Mouse (Mus musculus) neutrophil, adult 83 days (primary cell): Measurements from ENCODE around the gene Ccl22. TPM values are rescaled to one million over a fixed set of nuclear protein-coding genes. Genes with fewer than 3 reads are reported as not detected.

Experiments used
- total RNA-seq, 2 experiments: library from RNA; stranded (reverse); gene quantifications; one replicate each; pipeline ENCODE4 v1.2.4; 2023

The Ccl22 gene
- total RNA-seq: under 1 TPM in 1 of 2 experiments, not detected in 1; 0.18 TPM

DNA sequence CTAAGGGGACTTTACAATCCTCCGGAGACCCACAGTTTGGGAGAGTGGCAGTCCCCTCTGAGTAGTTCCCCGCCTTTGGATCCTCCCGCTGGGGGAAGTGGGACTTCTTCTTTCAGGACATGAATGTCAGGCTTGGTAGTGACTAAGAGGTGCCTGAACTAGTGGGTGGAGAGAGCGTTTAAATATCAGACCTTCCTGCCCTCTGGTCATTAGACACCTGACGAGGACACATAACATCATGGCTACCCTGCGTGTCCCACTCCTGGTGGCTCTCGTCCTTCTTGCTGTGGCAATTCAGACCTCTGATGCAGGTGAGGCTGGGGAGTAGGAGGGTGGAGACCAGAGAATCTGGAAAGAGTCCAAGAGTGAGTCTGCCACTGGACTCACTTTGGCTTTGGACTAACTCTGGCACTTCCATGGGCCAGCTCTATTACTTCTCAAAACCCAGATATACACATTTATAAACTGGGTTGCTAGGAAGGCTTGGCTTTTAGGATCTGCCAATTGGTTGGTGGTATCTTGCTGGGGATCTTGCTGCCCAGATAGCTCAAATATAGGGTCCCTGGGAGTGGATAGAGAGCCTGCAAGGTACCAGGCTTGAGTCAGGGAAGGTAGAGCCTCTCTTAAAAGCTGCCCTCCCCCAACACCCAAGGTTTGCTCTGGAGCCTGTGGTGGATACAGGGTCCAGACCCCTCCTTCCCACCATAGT is at the start of gene Ccl22:
Gene Ccl22 (plus strand): TSS at position 115 of the 709 bp plus-strand sequence.

DNA sequence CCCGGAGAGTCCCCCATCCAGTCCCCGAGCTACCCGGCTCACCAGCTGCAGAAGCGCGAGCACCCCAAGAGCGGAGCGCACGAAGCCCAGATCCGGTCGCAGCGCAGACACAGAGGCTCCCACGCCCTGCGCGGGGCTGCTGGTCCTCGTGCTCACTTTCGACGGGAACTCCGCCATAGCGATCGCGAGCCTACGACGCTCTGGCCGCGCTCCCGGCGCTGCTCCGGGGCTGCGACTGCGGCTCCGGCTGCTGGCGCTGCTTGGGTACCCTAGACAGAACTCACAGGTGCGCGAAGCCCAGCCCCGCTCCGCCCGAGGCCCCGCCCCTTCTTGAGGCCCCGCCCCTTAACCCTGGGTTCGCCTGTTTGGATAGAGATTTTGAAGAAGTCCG is 49.4 kb upstream of the Ccl22 start, which contains the start of gene Pllp:
Gene Pllp (minus strand): TSS at position 285 of the 391 bp plus-strand sequence.

GRCm38 (mm10) chr8:94771941-94772670 is 26.7 kb downstream of the Ccl22 start, which contains the start of gene Cx3cl1:
Cx3cl1 (plus strand) TSS chr8:94772009.

Other genes starting within 250 kb of the Ccl22 start
- gene Cpne2, start 212.6 kb upstream of the Ccl22 start, total RNA-seq: 100 to 1,000 TPM; 107 to 121 TPM
- gene Rspry1, start 143.7 kb upstream of the Ccl22 start, total RNA-seq: 10 to 100 TPM; 27.1 to 28.6 TPM
- gene Fam192a, start 143.6 kb upstream of the Ccl22 start, total RNA-seq: 10 to 100 TPM; 30.8 to 32.8 TPM
- 10 to 100 TPM; 51.6 to 66.4 TPM for gene Arl2bp, start 79.0 kb upstream of the Ccl22 start, total RNA-seq
- not detected for gene Pllp, start 49.3 kb upstream of the Ccl22 start, total RNA-seq
- gene Cx3cl1, start 26.4 kb downstream of the Ccl22 start, total RNA-seq: not detected
- not detected for gene Ccl17, start 64.9 kb downstream of the Ccl22 start, total RNA-seq
- 10 to 100 TPM; 24.5 to 27.2 TPM for gene Coq9, start 92.7 kb downstream of the Ccl22 start, total RNA-seq
- gene Ciapin1, start 92.8 kb downstream of the Ccl22 start, total RNA-seq: 10 to 100 TPM; 39.1 to 42.8 TPM
- gene Polr2c, start 111.9 kb downstream of the Ccl22 start, total RNA-seq: 10 to 100 TPM; 37.8 to 39.3 TPM
- gene Dok4, start 130.7 kb downstream of the Ccl22 start, total RNA-seq: 1 to 10 TPM; 1.2 to 1.3 TPM
- 1 to 10 TPM; 3.7 to 4.7 TPM for gene Ccdc102a, start 172.5 kb downstream of the Ccl22 start, total RNA-seq
- 10 to 100 TPM; 14.8 to 23.2 TPM for gene Adgrg5, start 178.1 kb downstream of the Ccl22 start, total RNA-seq
- gene Adgrg1, start 229.2 kb downstream of the Ccl22 start, total RNA-seq: 10 to 100 TPM; 10.2 to 15.0 TPM